Mouse (Mus musculus) liver, postnatal 0 days (tissue): ENCODE data around the gene Gm20388.

ENCODE experiments used
- CTCF ChIP-seq: sonication (generic); IDR thresholded peaks from 2 replicates; pipeline ENCODE4 v1.5.1; 2016; ENCODE audit warnings: antibody characterized with exemption, low read depth
- EP300 ChIP-seq: IDR thresholded peaks from 2 replicates; pipeline ENCODE4 v1.6.1; 2016; ENCODE audit warnings: antibody characterized with exemption, low read depth, mild to moderate bottlenecking

DNA sequence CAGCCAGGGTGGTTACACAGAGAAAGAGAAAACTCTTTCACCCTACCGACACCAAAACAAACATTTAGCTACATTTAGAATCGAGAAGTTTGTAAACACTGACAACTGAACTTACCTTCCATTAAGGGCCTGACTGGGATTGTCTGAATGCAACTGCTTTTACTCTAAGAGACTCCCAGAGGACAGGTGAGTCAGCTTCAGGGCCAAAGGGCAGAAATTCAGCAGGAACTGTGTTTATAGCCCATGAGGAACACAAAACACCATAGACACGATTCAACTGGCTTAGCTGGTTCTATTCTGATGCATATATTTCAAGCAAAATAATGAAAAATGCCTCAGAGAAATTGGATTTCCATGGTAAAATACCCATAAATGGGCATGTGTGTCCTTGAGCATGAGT lies 4104.1 kb downstream of the Gm20388 start:
- TF ChIP-seq CTCF, result no peak
- TF ChIP-seq EP300, result no peak
